Mouse (Mus musculus) neural tube, embryonic 12.5 days (tissue): ENCODE measurements around the gene Gm8909. TPM values are rescaled to one million over a fixed set of nuclear protein-coding genes. Genes with fewer than 3 reads are reported as not detected.
"Not testable (repeated sequence)": the region's sequence is repeated elsewhere in the genome, so short reads cannot be mapped to it uniquely, and the experiment has no call there.

Experiments used
- ATAC-seq: fragments of 200-750 bp; cut with Nextera tagmentation; 2 replicates; pipeline ENCODE4 v1.8.0; 2017; ENCODE audit warnings: low read depth, mild to moderate bottlenecking, moderate TSS enrichment, moderate library complexity; ENCODE audit not compliant: low FRiP score
- H3K27ac ChIP-seq: fragments of 300-500 bp; sonication (generic); 2 replicates; pipeline ENCODE4 v1.5.1; 2016
- H3K27me3 ChIP-seq: fragments of 300-500 bp; sonication (generic); replicated peaks from 2 replicates; pipeline ENCODE4 v1.6.1; 2016; ENCODE audit warnings: mild to moderate bottlenecking
- H3K36me3 ChIP-seq: fragments of 300-500 bp; sonication (generic); 2 replicates; pipeline ENCODE4 v1.6.1; 2016; ENCODE audit warnings: mild to moderate bottlenecking
- H3K4me1 ChIP-seq: fragments of 300-500 bp; sonication (generic); 2 replicates; pipeline ENCODE4 v1.6.1; 2016
- H3K4me2 ChIP-seq: fragments of 300-500 bp; sonication (generic); replicated peaks from 2 replicates; pipeline ENCODE4 v1.6.1; 2016; ENCODE audit warnings: mild to moderate bottlenecking
- H3K4me3 ChIP-seq: fragments of 300-500 bp; sonication (generic); 2 replicates; pipeline ENCODE4 v1.5.1; 2016
- H3K9ac ChIP-seq: fragments of 300-500 bp; sonication (generic); 2 replicates; pipeline ENCODE4 v1.6.1; 2016; ENCODE audit warnings: mild to moderate bottlenecking
- H3K9me3 ChIP-seq: fragments of 300-500 bp; sonication (generic); 2 replicates; pipeline ENCODE4 v1.6.1; 2016; ENCODE audit warnings: mild to moderate bottlenecking
- WGBS: fragments of 180-500 bp; shearing (Covaris S2); methylation state at CpG from one replicate; pipeline ENCODE4 v1.1.7; 2016; 5-methylcytosine and 5-hydroxymethylcytosine counted together
- polyA plus RNA-seq: library from polyadenylated mRNA; unstranded; fragments of >200 nt; fragmentation: Nextera tagmentation; extraction: Ambion mirVana; gene quantifications from 2 replicates; pipeline ENCODE4 v1.2.1, GENCODE M21; 2016

Gm8909 gene
- polyA plus RNA-seq, 1 experiment from 2014 or later, result 0.25 TPM

DNA sequence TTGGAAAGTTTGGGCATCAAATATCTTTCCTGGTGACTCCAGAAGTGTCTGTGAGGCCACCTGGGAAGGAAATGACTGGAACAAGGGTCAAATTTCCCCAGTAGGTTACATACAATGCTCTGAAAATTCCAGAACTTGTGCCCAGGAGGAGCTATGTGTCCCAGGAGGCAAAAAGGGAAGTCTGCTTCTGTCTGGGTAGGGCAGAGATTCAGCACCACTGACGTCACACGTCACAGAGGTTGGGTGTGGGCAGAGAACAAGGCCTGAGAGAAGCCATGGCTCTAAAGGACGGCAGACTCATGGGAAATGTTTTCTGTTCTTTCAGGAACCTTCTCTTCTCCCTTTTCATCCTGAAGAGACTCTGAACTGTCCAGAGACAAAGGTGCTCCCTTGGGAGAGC lies 19.2 kb upstream of the Gm8909 start:
- Histone ChIP-seq H3K9me3 (no peaks in the 10 kb centered on the region), H3K9ac (no peak overlapping the region), H3K4me3 (no peak overlapping the region), H3K4me1 (no peaks in the 10 kb centered on the region), H3K36me3 (no peaks in the 10 kb centered on the region), H3K4me2 (no peak overlapping the region), H3K27ac (no peak overlapping the region), H3K27me3 (peaks cover 40% of the 10 kb centered on the region)
- WGBS, result 66% methylated on average over 3 of the region's 3 CpGs
- ATAC-seq, result no peak

DNA sequence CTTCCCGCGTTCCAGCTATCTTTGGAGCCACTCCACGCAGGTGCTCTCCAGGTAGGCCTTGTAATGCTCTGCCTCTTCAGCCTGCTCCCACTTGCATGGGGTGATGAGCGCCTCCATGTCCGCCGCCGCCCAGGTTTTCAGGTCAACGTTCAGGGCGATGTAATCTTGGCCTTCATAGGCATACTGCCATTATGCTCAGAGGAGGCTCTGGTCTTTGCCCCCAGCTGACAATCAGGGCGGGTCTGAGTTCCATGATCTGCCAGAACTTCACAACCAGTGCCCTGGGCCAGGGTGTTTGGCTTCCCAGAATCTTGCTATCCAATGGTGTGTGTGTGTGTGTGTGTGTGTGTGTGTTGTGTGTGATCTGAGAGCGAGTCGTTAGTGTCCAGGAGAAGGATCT lies 13.9 kb upstream of the Gm8909 start:
- Histone ChIP-seq H3K27me3 (peaks cover 39% of the 10 kb centered on the region), H3K4me2 (no peak overlapping the region), H3K4me3 (no peak overlapping the region), H3K9ac (no peak overlapping the region), H3K36me3 (no peaks in the 10 kb centered on the region), H3K27ac (no peak overlapping the region), H3K4me1 (no peaks in the 10 kb centered on the region), H3K9me3 (no peaks in the 10 kb centered on the region)
- ATAC-seq, result no peak
- WGBS, result 73% methylated on average over 12 of the region's 12 CpGs

DNA sequence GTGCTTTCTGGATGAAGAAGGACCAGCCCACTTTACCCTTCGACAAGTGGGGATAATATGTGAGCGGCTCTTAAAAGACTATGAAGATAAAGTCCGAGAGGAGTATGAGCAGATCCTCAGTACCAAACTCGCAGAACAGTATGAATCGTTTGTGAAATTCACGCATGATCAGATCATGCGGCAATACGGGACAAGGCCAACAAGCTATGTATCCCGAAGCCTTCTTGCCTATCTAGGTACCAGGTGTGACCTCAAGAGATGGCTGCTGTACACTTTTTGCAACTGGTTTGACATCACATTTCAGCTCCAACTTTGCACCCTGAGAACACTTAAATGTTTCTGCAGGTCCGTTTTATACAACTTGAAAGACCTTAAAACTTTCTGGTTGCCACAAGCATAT lies 11.1 kb upstream of the Gm8909 start:
- WGBS, result 11% methylated on average over 10 of the region's 10 CpGs
- peaks cover 31% of the 10 kb centered on the region for H3K27me3 ChIP-seq
- H3K4me2 ChIP-seq, result peak overlapping the region; percentile 61; the same call in 1 of the 2 replicates
- H3K9ac ChIP-seq, H3K4me3 ChIP-seq, H3K27ac ChIP-seq, H3K4me1 ChIP-seq, H3K9me3 ChIP-seq, H3K36me3 ChIP-seq, ATAC-seq: not testable (repeated sequence)

DNA sequence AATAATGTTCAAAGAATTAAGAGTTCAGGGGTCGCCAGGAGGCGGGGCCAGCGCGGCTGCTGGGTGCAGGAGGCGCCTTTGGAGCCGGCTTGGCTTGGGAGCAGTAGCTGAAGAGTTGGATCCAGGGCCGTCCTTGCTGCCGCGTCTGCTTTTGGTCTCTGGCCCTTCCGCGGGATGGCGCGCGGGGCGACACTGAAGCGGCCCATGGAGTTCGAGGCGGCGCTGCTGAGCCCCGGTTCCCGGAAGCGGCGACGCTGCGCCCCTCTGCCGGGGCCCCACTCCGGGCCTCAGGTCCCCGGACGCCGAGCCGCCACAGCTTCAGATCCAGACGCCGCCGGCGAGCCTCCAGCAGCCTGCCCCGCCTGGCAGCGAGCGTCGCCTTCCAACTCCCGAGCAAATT lies 10.6 kb upstream of the Gm8909 start:
- not testable (repeated sequence) for H3K9me3 ChIP-seq, H3K9ac ChIP-seq, H3K4me1 ChIP-seq, H3K27ac ChIP-seq, H3K36me3 ChIP-seq
- Histone ChIP-seq H3K4me2 (peak overlapping the region; percentile 61), H3K4me3 (peak overlapping the region; percentile 27), H3K27me3 (peaks cover 31% of the 10 kb centered on the region)
- under 1% methylated on average over 40 of the region's 40 CpGs for WGBS
- ATAC-seq, result peak; percentile 21; the same call in 1 of the 2 replicates

DNA sequence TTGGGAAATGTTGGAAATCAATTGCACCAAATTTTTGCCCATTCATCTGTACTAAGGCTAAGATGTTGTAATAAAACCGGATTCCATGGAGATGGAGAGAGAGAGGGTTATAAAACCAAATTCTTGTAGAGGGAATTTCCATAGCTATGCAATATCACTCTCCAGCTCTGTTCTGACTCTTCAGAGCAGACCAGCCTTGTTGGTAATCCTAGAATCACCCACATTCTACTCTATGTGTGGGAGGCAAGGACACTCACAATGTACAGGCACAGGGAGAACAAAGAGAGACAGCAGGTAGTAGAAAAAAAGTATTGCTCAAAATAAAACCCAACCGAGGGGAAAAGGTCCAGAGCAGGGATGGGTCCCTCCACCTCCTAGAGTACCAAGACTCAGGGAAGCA lies 7.8 kb upstream of the Gm8909 start:
- not testable (repeated sequence) for H3K36me3 ChIP-seq, H3K4me1 ChIP-seq, H3K4me3 ChIP-seq, ATAC-seq, H3K9ac ChIP-seq, H3K27ac ChIP-seq, H3K9me3 ChIP-seq, H3K4me2 ChIP-seq
- WGBS, result no CpG with 5 or more reads among the region's 2 CpGs
- H3K27me3 ChIP-seq, result peaks cover 13% of the 10 kb centered on the region; the same call in 1 of the 2 replicates

DNA sequence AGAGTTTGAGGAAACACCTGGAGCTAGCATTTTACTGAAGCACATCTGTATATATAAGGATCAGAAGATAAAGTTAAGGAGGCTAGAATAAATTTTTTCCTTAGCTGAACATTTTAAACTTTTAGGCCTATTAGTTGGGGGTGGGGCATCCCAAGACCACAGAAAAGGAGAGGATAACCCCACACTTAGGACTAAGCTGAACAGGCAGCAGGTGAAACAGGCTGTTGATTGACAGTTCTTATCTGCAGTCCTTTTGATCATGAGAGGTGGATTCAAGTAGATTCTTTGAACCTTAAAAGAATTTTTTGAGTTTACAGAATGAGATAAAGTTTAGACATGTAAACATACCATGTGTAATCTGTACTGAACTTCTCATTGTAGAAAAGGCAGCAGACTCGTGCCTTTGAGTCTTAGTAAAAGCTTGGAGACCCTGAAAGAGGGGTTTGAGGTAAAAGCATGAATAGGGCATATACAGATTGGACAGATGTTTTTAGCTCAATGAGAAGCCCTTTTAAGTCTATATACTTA lies 2.0 kb upstream of the Gm8909 start:
- Histone ChIP-seq H3K4me1 (peaks cover 9% of the 10 kb centered on the region; the same call in 1 of the 2 replicates), H3K27me3 (peaks cover 45% of the 10 kb centered on the region), H3K4me2 (no peak overlapping the region), H3K9me3 (no peaks in the 10 kb centered on the region), H3K9ac (no peak overlapping the region), H3K36me3 (no peaks in the 10 kb centered on the region), H3K27ac (no peak overlapping the region), H3K4me3 (no peak overlapping the region)
- no peak for ATAC-seq
- 56% methylated on average over 1 of the region's 1 CpGs for WGBS

DNA sequence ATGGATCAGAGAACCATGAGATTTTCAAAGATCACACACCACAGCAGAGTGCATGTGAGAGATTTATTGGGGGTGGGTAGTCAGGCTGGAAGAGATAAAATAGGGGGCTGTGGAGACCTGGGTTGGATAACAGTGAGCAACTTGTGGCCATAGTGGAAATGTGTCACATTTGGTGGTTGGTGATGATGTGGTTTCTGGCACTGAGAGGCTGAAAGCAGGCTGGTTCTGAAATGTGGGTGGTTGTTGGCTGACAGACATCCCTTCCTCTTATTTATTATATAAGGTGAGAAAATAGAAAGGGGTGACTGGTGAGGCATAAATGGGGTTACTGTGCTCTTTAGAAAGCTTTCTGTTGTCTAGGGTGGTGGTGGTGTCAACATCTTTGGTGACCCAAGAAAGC lies 1.4 kb upstream of the Gm8909 start:
- peaks cover 9% of the 10 kb centered on the region; the same call in 1 of the 2 replicates for H3K4me1 ChIP-seq
- no peak overlapping the region for H3K4me3 ChIP-seq
- no peak overlapping the region for H3K9ac ChIP-seq
- H3K4me2 ChIP-seq, result no peak overlapping the region
- no peak for ATAC-seq
- no peak overlapping the region for H3K27ac ChIP-seq
- no peaks in the 10 kb centered on the region for H3K9me3 ChIP-seq
- H3K36me3 ChIP-seq, result no peaks in the 10 kb centered on the region
- peaks cover 51% of the 10 kb centered on the region for H3K27me3 ChIP-seq

DNA sequence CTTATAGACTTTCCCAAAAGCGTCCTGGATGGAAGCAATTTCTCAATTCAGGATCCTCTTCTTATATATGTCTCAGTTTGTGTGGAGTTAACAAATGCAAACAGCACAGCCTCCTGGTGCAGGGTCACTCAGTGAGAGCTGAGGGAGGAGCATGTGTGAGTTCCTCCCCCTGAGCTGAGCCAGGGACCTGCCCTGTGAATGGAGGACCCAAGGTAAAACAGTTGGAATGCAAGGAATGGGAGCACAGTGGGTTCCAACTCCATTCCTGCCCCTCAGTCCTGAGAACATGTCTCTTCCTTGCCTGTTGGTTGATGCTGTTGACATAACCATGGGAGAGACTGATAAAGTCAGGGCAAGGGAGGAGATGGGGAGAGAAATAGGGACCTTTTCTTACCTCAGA lies 757 bp upstream of the Gm8909 start:
- 50% methylated on average over 1 of the region's 1 CpGs for WGBS
- H3K36me3 ChIP-seq, result not testable (repeated sequence)

DNA sequence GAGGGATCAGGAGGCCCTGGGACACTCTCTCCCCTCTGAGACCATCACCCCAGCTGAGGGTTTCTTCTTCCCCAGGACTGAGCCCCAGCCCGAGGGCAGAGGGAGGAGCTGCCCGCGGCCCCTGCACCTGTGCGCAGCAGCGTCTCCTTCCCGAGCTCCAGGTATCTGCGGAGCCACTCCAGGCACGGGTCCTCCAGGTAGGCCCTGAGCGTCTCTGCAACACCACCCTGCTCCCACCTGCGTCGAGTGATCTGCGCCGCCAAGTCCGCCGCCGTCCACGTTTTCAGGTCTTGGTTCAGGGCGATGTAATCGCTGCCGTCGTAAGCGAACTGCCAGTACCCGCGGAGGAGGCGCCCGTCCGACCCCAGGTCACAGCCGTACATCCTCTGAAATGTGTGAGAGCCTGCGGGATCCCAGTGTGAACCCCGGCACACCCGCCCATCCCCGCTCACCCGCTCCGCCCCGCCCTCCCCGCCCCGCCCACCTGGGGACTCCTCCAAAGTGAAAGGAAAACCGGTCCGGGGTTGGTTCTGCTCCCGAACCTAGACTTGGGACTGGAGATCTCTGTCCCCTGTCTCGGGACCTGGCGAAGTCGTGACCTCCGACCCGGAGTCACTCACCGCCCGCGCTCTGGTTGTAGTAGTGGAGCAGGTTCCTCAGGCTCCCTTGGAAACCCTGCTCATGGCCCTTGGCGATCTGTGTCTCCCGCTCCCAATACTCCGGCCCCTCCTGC lies 865 bp downstream of the Gm8909 start:
- Histone ChIP-seq H3K9ac (no peak overlapping the region), H3K4me1 (peaks cover 9% of the 10 kb centered on the region; the same call in 1 of the 2 replicates), H3K27me3 (peaks cover 72% of the 10 kb centered on the region), H3K27ac (no peak overlapping the region), H3K4me2 (peak overlapping the region; percentile 48), H3K36me3 (no peaks in the 10 kb centered on the region), H3K9me3 (no peaks in the 10 kb centered on the region), H3K4me3 (peak overlapping the region; percentile 16; the same call in 1 of the 2 replicates)
- no peak for ATAC-seq
- WGBS, result 1% methylated on average over 51 of the region's 51 CpGs

More for the DNA sequence above, 757 bp upstream of the Gm8909 start:
- not testable (repeated sequence) for ATAC-seq, H3K4me3 ChIP-seq, H3K27ac ChIP-seq, H3K9ac ChIP-seq, H3K4me1 ChIP-seq, H3K4me2 ChIP-seq, H3K9me3 ChIP-seq
- peaks cover 58% of the 10 kb centered on the region for H3K27me3 ChIP-seq

DNA sequence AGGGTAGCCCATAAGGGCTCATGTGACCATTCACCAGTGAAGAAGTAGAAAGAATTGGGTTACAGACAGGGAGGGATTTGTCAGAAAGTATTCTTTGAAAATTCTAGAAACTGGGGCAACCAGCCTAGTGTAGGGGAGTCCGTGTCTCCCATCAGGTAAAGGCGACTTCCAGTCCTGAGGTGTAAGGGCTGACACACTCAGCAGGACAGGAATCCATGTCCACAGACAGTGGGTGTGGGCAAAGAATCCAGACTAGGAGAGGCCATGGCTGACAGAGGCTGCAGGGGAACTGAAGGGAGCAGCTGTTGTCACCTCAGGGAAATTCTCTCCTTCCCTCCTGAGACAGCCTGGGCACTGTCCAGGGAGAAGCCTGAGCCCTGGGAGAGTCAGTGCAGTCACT lies 1.4 kb downstream of the Gm8909 start:
- H3K27ac ChIP-seq, H3K36me3 ChIP-seq, H3K9ac ChIP-seq, H3K4me1 ChIP-seq, H3K4me3 ChIP-seq, ATAC-seq, H3K9me3 ChIP-seq, H3K4me2 ChIP-seq: not testable (repeated sequence)
- peaks cover 78% of the 10 kb centered on the region for H3K27me3 ChIP-seq
- WGBS, result 19% methylated on average over 2 of the region's 2 CpGs

DNA sequence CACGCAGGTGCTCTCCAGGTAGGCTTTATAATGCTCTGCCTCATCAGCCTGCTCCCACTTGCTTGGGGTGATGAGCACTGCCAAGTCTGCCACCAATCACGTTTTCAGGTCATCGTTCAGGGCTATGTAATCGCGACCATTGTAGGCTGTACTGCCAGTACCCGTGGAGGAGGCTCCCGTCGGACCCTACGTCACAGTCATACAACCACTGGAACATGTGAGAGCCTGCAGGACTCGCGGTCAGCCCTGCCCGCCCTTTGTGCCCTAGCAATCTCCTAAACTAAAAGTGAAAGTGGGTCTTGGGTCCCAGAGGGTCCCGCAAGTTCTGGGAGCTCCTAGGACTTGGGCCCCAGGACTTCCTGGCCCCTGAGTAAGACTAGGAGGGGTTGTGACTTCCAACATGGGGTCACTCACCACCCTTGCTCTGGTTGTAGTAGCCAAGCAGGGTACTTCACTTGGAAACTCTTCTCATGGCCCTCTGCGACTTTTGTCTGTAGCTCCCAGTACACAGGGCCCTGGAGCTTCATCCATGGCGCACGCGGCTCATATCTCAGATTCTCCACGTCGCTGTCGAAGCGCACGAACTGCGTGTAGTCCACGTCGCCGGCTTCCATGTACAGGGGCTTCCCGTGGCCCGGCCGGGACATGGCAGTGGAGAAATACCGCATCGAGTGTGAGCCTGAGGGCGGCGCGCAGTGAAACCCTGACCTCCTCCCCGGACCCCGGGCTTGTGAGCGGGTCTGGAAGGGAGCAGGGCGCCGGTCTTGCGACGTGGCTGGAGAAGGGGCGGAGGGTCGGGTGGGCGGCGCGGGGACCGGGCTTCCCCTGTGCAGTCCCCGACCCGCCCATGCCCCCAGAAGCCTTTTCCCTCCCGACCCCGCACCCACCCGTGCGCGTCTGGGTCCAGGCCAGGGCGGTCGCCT lies 6.9 kb downstream of the Gm8909 start:
- H3K4me2 ChIP-seq, result peak overlapping the region; percentile 7; the same call in 1 of the 2 replicates
- H3K27ac ChIP-seq, result no peak overlapping the region
- H3K4me3 ChIP-seq, result no peak overlapping the region
- peaks cover 78% of the 10 kb centered on the region for H3K27me3 ChIP-seq
- WGBS, result 1% methylated on average over 55 of the region's 56 CpGs
- H3K36me3 ChIP-seq, result no peaks in the 10 kb centered on the region
- H3K9me3 ChIP-seq, result no peaks in the 10 kb centered on the region
- ATAC-seq, result no peak
- H3K9ac ChIP-seq, result no peak overlapping the region
- peaks cover 4% of the 10 kb centered on the region; the same call in 1 of the 2 replicates for H3K4me1 ChIP-seq

DNA sequence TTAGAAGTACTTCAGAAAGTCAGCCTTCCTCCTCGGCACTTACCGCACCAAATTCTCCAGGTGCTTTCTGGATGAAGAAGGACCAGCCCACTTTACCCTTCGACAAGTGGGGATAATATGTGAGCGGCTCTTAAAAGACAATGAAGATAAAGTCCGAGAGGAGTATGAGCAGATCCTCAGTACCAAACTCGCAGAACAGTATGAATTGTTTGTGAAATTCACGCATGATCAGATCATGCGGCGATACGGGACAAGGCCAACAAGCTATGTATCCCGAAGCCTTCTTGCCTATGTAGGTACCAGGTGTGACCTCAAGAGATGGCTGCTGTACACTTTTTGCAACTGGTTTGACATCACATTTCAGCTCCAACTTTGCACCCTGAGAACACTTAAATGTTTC lies 10.1 kb downstream of the Gm8909 start:
- Histone ChIP-seq H3K4me2 (peak overlapping the region; percentile 53), H3K27me3 (peaks cover 74% of the 10 kb centered on the region)
- H3K4me3 ChIP-seq, H3K9me3 ChIP-seq, ATAC-seq, H3K36me3 ChIP-seq, H3K27ac ChIP-seq, H3K9ac ChIP-seq, H3K4me1 ChIP-seq: not testable (repeated sequence)
- whole genome bisulfite sequencing, result 9% methylated on average over 11 of the region's 11 CpGs
